Mouse (Mus musculus): ENCODE measurements around the gene Tmem132d. TPM values are rescaled to one million over a fixed set of nuclear protein-coding genes. Genes with fewer than 3 reads are reported as not detected.
A peak's percentile ranks its signal among the peaks of the same experiment; 100 is the strongest.
"Not testable (repeated sequence)": the region's sequence is repeated elsewhere in the genome, so short reads cannot be mapped to it uniquely, and the experiment has no call there.

The Tmem132d gene
- polyA plus RNA-seq, 1 experiment from 2014 or later = not detected

DNA sequence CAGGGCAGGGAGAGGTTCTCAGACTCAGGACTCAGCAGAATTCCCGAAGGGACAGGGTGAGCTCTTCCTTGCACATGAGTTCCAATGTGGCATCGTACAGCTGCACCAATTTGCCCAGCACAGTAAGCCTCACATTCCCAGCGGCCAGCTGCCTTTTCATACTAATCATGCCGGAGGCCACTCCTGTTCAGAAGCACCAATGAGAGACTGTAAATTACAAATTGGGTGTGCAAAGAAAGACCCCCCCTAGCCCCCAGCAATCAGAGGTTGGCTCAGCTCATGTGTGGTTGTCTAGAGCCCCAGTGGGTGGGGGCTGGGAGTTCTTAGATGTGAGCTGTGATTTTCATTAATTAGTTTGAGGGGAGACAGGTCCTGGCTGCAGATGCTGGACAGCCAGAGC lies 677.3 kb downstream of the Tmem132d start:
- ATAC-seq = no peak
- Histone ChIP-seq H3K4me3 (ENCODE audit: low read depth, low read length) (no peak overlapping the region), H3K4me2 (replicated peaks; ENCODE audit: low read depth) (no peak overlapping the region), H3K36me3 (ENCODE audit: control insufficient read depth, insufficient read depth) (no peaks in the 10 kb centered on the region), H3K9ac (ENCODE audit: low read depth, low read length) (no peak overlapping the region), H3K27ac (ENCODE audit: low read depth, low read length) (no peak overlapping the region), H3K4me1 (replicated peaks; ENCODE audit: control insufficient read depth, insufficient read depth, low read length) (no peaks in the 10 kb centered on the region), H3K27me3 (replicated peaks; ENCODE audit: control insufficient read depth, insufficient read depth, low read length) (no peaks in the 10 kb centered on the region), H3K9me3 (ENCODE audit: control insufficient read depth) (no peaks in the 10 kb centered on the region)
- TF ChIP-seq CTCF (IDR thresholded peaks at IDR 0.05; ENCODE audit: low read depth) = no peak
- WGBS = 85% methylated on average over 4 of the region's 4 CpGs

GRCm38 (mm10) chr5:127751262-127751975 lies 681.5 kb downstream of the Tmem132d start:
- no peak for ATAC-seq
- Histone ChIP-seq H3K4me3 (ENCODE audit: low read depth, low read length) (no peak overlapping the region), H3K4me1 (replicated peaks; ENCODE audit: control insufficient read depth, insufficient read depth, low read length) (no peaks in the 10 kb centered on the region), H3K36me3 (ENCODE audit: control insufficient read depth, insufficient read depth) (no peaks in the 10 kb centered on the region), H3K4me2 (replicated peaks; ENCODE audit: low read depth) (no peak overlapping the region), H3K9me3 (ENCODE audit: control insufficient read depth) (no peaks in the 10 kb centered on the region), H3K27me3 (replicated peaks; ENCODE audit: control insufficient read depth, insufficient read depth, low read length) (no peaks in the 10 kb centered on the region), H3K27ac (ENCODE audit: low read depth, low read length) (no peak overlapping the region), H3K9ac (ENCODE audit: low read depth, low read length) (no peak overlapping the region)
- WGBS = 23% methylated on average over 20 of the region's 20 CpGs
- TF ChIP-seq CTCF (IDR thresholded peaks at IDR 0.05; ENCODE audit: low read depth) = peak; percentile 14; the same call in 1 of the 2 replicates

- WGBS = 87% methylated on average over 3 of the region's 3 CpGs
- H3K27ac ChIP-seq (ENCODE audit: low read depth, low read length); H3K27me3 ChIP-seq (replicated peaks; ENCODE audit: control insufficient read depth, insufficient read depth, low read length); ATAC-seq; H3K9ac ChIP-seq (ENCODE audit: low read depth, low read length); H3K36me3 ChIP-seq (ENCODE audit: control insufficient read depth, insufficient read depth); H3K9me3 ChIP-seq (ENCODE audit: control insufficient read depth); H3K4me1 ChIP-seq (replicated peaks; ENCODE audit: control insufficient read depth, insufficient read depth, low read length); H3K4me2 ChIP-seq (replicated peaks; ENCODE audit: low read depth); H3K4me3 ChIP-seq (ENCODE audit: low read depth, low read length): not testable (repeated sequence)
Measured at GRCm38 (mm10) chr5:127749540-127749939, 683.3 kb downstream of the Tmem132d start.

DNA sequence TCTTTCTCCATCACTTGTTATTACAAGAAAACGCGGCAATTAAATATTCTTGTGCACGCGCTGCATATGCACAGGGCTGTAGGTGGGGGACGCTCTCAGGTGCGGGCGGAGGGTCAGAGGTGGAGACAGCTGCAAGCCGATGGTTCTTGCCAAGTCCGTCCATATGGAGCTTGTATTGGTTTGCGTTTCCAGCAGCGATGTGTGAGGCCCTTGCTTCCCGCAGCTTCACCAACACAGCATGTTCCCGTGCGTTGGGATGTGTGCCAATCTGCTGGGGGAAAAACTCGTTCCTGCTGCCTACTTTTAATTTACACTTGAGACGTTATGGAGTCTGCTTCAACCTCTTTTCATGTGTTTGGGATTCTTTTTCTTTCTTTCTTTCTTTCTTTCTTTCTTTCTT lies 691.5 kb downstream of the Tmem132d start:
- Histone ChIP-seq H3K36me3 (ENCODE audit: control insufficient read depth, insufficient read depth) (no peaks in the 10 kb centered on the region), H3K4me3 (ENCODE audit: low read depth, low read length) (no peak overlapping the region), H3K4me2 (replicated peaks; ENCODE audit: low read depth) (no peak overlapping the region), H3K27me3 (replicated peaks; ENCODE audit: control insufficient read depth, insufficient read depth, low read length) (no peaks in the 10 kb centered on the region), H3K27ac (ENCODE audit: low read depth, low read length) (no peak overlapping the region), H3K4me1 (replicated peaks; ENCODE audit: control insufficient read depth, insufficient read depth, low read length) (no peaks in the 10 kb centered on the region), H3K9me3 (ENCODE audit: control insufficient read depth) (no peaks in the 10 kb centered on the region), H3K9ac (ENCODE audit: low read depth, low read length) (no peak overlapping the region)
- no peak for ATAC-seq
- TF ChIP-seq CTCF (IDR thresholded peaks at IDR 0.05; ENCODE audit: low read depth) = no peak
- 86% methylated on average over 16 of the region's 16 CpGs for WGBS

Other genes starting within 250 kb of the Tmem132d start
- gene Fzd10, start 167.8 kb upstream of the Tmem132d start, polyA plus RNA-seq (2015; fragmentation: Nextera tagmentation; extraction: Ambion mirVana) = 0.16 and 0.21 TPM in 2 replicates

All from intestine, postnatal 0 days (tissue).